Mouse (Mus musculus): ENCODE results near the gene C1qb. TPM values are rescaled to one million over a fixed set of nuclear protein-coding genes. Genes with fewer than 3 reads are reported as not detected.
A peak's percentile ranks its signal among the peaks of the same experiment; 100 is the strongest.

The C1qb gene
- polyA plus RNA-seq, 1 experiment from 2014 or later, result 48.6 TPM

- Histone ChIP-seq H3K4me3 (replicated peaks; ENCODE audit: low read length) (no peak overlapping the region), H3K9me3 (ENCODE audit: control insufficient read depth, low read length) (no peaks in the 10 kb centered on the region), H3K27ac (no peak overlapping the region), H3K36me3 (replicated peaks; ENCODE audit: control insufficient read depth, insufficient read depth) (no peaks in the 10 kb centered on the region), H3K27me3 (ENCODE audit: control insufficient read depth, insufficient read depth, low read length) (no peaks in the 10 kb centered on the region; the same call in 1 of the 2 replicates), H3K4me1 (replicated peaks; ENCODE audit: control insufficient read depth, insufficient read depth, low read length) (peaks cover 10% of the 10 kb centered on the region), H3K4me2 (replicated peaks) (no peak overlapping the region), H3K9ac (no peak overlapping the region)
- ATAC-seq (ENCODE audit: low FRiP score) (no peak), DNase-seq (ENCODE audit: low spot score) (no peak)
- 65% methylated on average over 5 of the region's 5 CpGs for WGBS
Measured at GRCm38 (mm10) chr4:136887714-136888113, 1.7 kb upstream of the C1qb start.

DNA sequence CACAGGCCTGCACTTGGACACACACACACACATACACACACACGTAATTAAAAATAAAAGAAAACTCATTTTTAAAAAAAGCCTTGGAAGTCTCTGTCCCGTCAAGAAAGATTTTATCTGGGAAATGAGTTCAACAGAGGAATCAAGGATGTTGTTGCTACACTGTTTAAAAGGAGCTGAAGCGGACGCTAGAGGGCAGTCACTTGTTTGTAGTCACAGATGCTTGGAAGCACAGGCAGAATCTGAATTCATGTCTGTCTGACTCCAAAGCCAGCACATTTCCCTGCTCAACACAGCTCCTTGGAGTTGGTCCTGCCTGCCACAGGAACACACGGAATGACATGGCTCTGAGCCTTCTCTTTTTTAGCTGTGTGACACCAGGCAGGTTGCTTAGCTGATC is 7.4 kb downstream of the C1qb start:
- ATAC-seq (ENCODE audit: low FRiP score) (no peak), DNase-seq (ENCODE audit: low spot score) (peak; percentile 53)
- Histone ChIP-seq H3K4me1 (replicated peaks; ENCODE audit: control insufficient read depth, insufficient read depth, low read length) (no peaks in the 10 kb centered on the region), H3K4me3 (replicated peaks; ENCODE audit: low read length) (no peak overlapping the region), H3K36me3 (replicated peaks; ENCODE audit: control insufficient read depth, insufficient read depth) (no peaks in the 10 kb centered on the region), H3K27me3 (ENCODE audit: control insufficient read depth, insufficient read depth, low read length) (no peaks in the 10 kb centered on the region), H3K9ac (no peak overlapping the region), H3K27ac (no peak overlapping the region), H3K9me3 (ENCODE audit: control insufficient read depth, low read length) (no peaks in the 10 kb centered on the region), H3K4me2 (replicated peaks) (no peak overlapping the region)
- WGBS, result 25% methylated on average over 5 of the region's 5 CpGs

DNA sequence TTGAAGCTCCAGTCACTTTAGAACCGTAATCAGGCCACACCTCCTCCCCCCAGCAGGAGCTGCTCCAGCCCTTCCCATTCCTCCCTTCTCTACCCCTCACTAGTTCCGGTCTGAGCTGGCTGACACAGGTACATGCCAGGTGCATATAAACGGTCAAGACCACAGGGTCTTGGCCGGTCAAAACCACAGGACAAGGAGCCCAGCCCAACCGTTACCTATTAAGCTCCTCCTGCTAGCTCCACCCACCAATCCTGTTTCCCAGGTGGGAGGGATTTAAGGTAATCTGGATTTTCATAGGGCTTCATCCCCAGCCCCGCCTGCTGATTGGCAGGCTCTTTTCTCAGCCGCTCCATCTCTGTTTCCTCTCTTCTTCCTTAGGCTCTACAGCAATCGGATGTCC is 7.8 kb downstream of the C1qb start:
- 51% methylated on average over 8 of the region's 8 CpGs for WGBS
- H3K4me2 ChIP-seq (replicated peaks), result no peak overlapping the region
- H3K9me3 ChIP-seq (ENCODE audit: control insufficient read depth, low read length), result no peaks in the 10 kb centered on the region

DNA sequence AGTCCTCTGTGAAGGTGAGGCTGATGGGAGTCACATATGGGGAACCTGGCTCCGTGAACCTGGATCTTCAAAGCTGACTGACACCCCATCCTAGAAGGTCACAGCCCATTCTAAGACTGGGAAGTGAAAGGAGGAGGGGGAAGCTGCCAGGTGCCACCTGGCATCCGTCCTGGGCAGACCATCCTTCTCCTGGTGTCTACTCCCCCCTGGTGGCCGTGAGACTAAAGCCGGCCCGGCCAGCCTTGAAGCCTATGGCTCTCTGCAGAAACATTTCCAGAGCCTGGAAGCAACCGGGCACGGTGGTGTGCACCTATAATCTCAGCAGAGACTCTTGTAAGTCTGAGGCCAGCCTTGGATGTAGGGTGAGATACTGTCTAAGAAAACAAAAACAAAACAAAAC is 9.0 kb downstream of the C1qb start:
- Histone ChIP-seq H3K36me3 (replicated peaks; ENCODE audit: control insufficient read depth, insufficient read depth) (no peaks in the 10 kb centered on the region), H3K9ac (no peak overlapping the region), H3K27me3 (ENCODE audit: control insufficient read depth, insufficient read depth, low read length) (no peaks in the 10 kb centered on the region), H3K9me3 (ENCODE audit: control insufficient read depth, low read length) (no peaks in the 10 kb centered on the region), H3K4me2 (replicated peaks) (no peak overlapping the region), H3K4me3 (replicated peaks; ENCODE audit: low read length) (no peak overlapping the region), H3K4me1 (replicated peaks; ENCODE audit: control insufficient read depth, insufficient read depth, low read length) (no peaks in the 10 kb centered on the region), H3K27ac (no peak overlapping the region)
- DNase-seq (ENCODE audit: low spot score) (peak; percentile 77), ATAC-seq (ENCODE audit: low FRiP score) (peak; percentile 48)
- 17% methylated on average over 7 of the region's 7 CpGs for WGBS

More for the DNA sequence above, 7.8 kb downstream of the C1qb start:
- Histone ChIP-seq H3K4me3 (replicated peaks; ENCODE audit: low read length) (no peak overlapping the region), H3K4me1 (replicated peaks; ENCODE audit: control insufficient read depth, insufficient read depth, low read length) (no peaks in the 10 kb centered on the region), H3K27ac (no peak overlapping the region), H3K36me3 (replicated peaks; ENCODE audit: control insufficient read depth, insufficient read depth) (no peaks in the 10 kb centered on the region), H3K27me3 (ENCODE audit: control insufficient read depth, insufficient read depth, low read length) (no peaks in the 10 kb centered on the region), H3K9ac (no peak overlapping the region)
- no peak for DNase-seq (ENCODE audit: low spot score)
- ATAC-seq (ENCODE audit: low FRiP score), result no peak

GRCm38 (mm10) chr4:136875012-136875411 is 11.0 kb downstream of the C1qb start:
- WGBS, result 90% methylated on average over 14 of the region's 14 CpGs
- no peaks in the 10 kb centered on the region for H3K9me3 ChIP-seq (ENCODE audit: control insufficient read depth, low read length)
- DNase-seq (ENCODE audit: low spot score), result no peak

GRCm38 (mm10) chr4:136868371-136868770 is 17.6 kb downstream of the C1qb start:
- Histone ChIP-seq H3K4me2 (replicated peaks) (no peak overlapping the region), H3K27me3 (ENCODE audit: control insufficient read depth, insufficient read depth, low read length) (no peaks in the 10 kb centered on the region), H3K4me1 (replicated peaks; ENCODE audit: control insufficient read depth, insufficient read depth, low read length) (peaks cover 28% of the 10 kb centered on the region), H3K9me3 (ENCODE audit: control insufficient read depth, low read length) (no peaks in the 10 kb centered on the region), H3K4me3 (replicated peaks; ENCODE audit: low read length) (no peak overlapping the region), H3K9ac (no peak overlapping the region), H3K36me3 (replicated peaks; ENCODE audit: control insufficient read depth, insufficient read depth) (no peaks in the 10 kb centered on the region), H3K27ac (no peak overlapping the region)
- DNase-seq (ENCODE audit: low spot score), result no peak
- WGBS, result 81% methylated on average over 6 of the region's 6 CpGs
- ATAC-seq (ENCODE audit: low FRiP score), result no peak

More at GRCm38 (mm10) chr4:136875012-136875411, 11.0 kb downstream of the C1qb start:
- Histone ChIP-seq H3K4me3 (replicated peaks; ENCODE audit: low read length) (no peak overlapping the region), H3K4me2 (replicated peaks) (no peak overlapping the region), H3K4me1 (replicated peaks; ENCODE audit: control insufficient read depth, insufficient read depth, low read length) (no peaks in the 10 kb centered on the region), H3K27ac (no peak overlapping the region), H3K27me3 (ENCODE audit: control insufficient read depth, insufficient read depth, low read length) (no peaks in the 10 kb centered on the region), H3K9ac (no peak overlapping the region), H3K36me3 (replicated peaks; ENCODE audit: control insufficient read depth, insufficient read depth) (no peaks in the 10 kb centered on the region)
- ATAC-seq (ENCODE audit: low FRiP score), result no peak

- H3K4me3 ChIP-seq (replicated peaks; ENCODE audit: low read length), result no peak overlapping the region
- H3K9ac ChIP-seq, result no peak overlapping the region
- 16% methylated on average over 11 of the region's 12 CpGs for WGBS
- DNase-seq (ENCODE audit: low spot score) (no peak), ATAC-seq (ENCODE audit: low FRiP score) (peak; percentile 37; the same call in 1 of the 2 replicates)
- H3K4me1 ChIP-seq (replicated peaks; ENCODE audit: control insufficient read depth, insufficient read depth, low read length), result peaks cover 28% of the 10 kb centered on the region
- no peaks in the 10 kb centered on the region for H3K9me3 ChIP-seq (ENCODE audit: control insufficient read depth, low read length)
- H3K27ac ChIP-seq, result 0 out of 2 replicates have a peak overlapping the region, but pooled peaks have one; percentile 20
- no peaks in the 10 kb centered on the region for H3K36me3 ChIP-seq (replicated peaks; ENCODE audit: control insufficient read depth, insufficient read depth)
- H3K4me2 ChIP-seq (replicated peaks), result no peak overlapping the region
- no peaks in the 10 kb centered on the region for H3K27me3 ChIP-seq (ENCODE audit: control insufficient read depth, insufficient read depth, low read length)
Measured at GRCm38 (mm10) chr4:136867690-136868345, 18.2 kb downstream of the C1qb start.

- 0 out of 2 replicates have a peak overlapping the region, but pooled peaks have one; percentile 4 for H3K4me3 ChIP-seq (replicated peaks; ENCODE audit: low read length)
- DNase-seq (ENCODE audit: low spot score) (no peak), ATAC-seq (ENCODE audit: low FRiP score) (no peak)
- no peaks in the 10 kb centered on the region for H3K27me3 ChIP-seq (ENCODE audit: control insufficient read depth, insufficient read depth, low read length)
- H3K9ac ChIP-seq, result peak overlapping the region; percentile 34; the same call in 1 of the 2 replicates
- peaks cover 35% of the 10 kb centered on the region for H3K4me1 ChIP-seq (replicated peaks; ENCODE audit: control insufficient read depth, insufficient read depth, low read length)
- H3K36me3 ChIP-seq (replicated peaks; ENCODE audit: control insufficient read depth, insufficient read depth), result no peaks in the 10 kb centered on the region
- H3K9me3 ChIP-seq (ENCODE audit: control insufficient read depth, low read length), result no peaks in the 10 kb centered on the region
- H3K27ac ChIP-seq, result peak overlapping the region; percentile 85
- peak overlapping the region; percentile 34 for H3K4me2 ChIP-seq (replicated peaks)
- 40% methylated on average over 5 of the region's 5 CpGs for WGBS
Measured at GRCm38 (mm10) chr4:136865531-136865930, 20.5 kb downstream of the C1qb start.

DNA sequence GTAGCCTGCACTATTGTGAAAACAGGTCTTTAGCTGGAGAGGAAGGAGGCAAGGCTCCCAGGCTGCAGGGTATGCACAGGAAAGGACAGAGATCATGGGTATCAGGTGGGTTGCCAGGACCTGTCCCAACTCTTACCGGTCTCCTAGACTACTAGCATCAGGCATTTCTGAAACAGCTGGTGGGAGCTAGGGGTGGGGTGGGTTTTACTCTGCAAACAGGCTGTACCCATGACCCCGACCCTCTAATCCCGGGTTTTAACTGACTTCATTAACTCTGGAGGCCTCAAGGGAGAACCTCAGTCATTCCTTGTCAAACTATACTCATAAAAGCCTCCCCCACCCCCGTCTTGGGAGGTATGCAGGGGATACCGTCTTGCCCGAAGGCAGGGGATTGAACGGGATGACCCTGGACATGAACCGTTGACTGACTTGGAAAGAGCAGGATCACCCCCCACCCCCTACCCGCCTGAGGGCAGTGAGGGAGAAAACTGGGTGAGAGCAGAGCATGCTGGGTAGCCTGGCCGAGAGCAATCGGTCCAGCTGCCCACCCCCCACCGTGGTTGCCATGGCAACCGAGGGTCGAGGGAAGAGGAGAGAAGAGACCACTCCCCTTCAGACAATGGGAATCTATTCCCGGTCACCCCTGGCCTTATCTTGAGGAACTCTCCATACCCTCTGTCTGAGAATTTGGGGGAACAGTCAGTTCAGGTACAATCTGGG is 21.1 kb downstream of the C1qb start:
- 0 out of 2 replicates have a peak overlapping the region, but pooled peaks have one; percentile 4 for H3K4me3 ChIP-seq (replicated peaks; ENCODE audit: low read length)
- H3K27me3 ChIP-seq (ENCODE audit: control insufficient read depth, insufficient read depth, low read length), result no peaks in the 10 kb centered on the region
- WGBS, result 2% methylated on average over 15 of the region's 15 CpGs
- peaks cover 35% of the 10 kb centered on the region for H3K4me1 ChIP-seq (replicated peaks; ENCODE audit: control insufficient read depth, insufficient read depth, low read length)
- DNase-seq (ENCODE audit: low spot score), result peak; percentile 72
- ATAC-seq (ENCODE audit: low FRiP score), result peak; percentile 44; the same call in 1 of the 2 replicates
- no peaks in the 10 kb centered on the region for H3K36me3 ChIP-seq (replicated peaks; ENCODE audit: control insufficient read depth, insufficient read depth)
- peak overlapping the region; percentile 85 for H3K27ac ChIP-seq
- H3K9ac ChIP-seq, result peak overlapping the region; percentile 34; the same call in 1 of the 2 replicates
- no peaks in the 10 kb centered on the region for H3K9me3 ChIP-seq (ENCODE audit: control insufficient read depth, low read length)
- H3K4me2 ChIP-seq (replicated peaks), result peak overlapping the region; percentile 34

Measured in hindbrain, embryonic 14.5 days (tissue).